Mouse (Mus musculus) mature B cell (primary cell): ENCODE results near the gene Mcat.
"Not testable (repeated sequence)": the region's sequence is repeated elsewhere in the genome, so short reads cannot be mapped to it uniquely, and the experiment has no call there.

Experiments
- in situ Hi-C: fragments of 300-500 bp; cut with MboI; formaldehyde crosslinking; loops from 2 replicates; pipeline ENCODE4 v1.14.3; 2019

Mcat gene

DNA sequence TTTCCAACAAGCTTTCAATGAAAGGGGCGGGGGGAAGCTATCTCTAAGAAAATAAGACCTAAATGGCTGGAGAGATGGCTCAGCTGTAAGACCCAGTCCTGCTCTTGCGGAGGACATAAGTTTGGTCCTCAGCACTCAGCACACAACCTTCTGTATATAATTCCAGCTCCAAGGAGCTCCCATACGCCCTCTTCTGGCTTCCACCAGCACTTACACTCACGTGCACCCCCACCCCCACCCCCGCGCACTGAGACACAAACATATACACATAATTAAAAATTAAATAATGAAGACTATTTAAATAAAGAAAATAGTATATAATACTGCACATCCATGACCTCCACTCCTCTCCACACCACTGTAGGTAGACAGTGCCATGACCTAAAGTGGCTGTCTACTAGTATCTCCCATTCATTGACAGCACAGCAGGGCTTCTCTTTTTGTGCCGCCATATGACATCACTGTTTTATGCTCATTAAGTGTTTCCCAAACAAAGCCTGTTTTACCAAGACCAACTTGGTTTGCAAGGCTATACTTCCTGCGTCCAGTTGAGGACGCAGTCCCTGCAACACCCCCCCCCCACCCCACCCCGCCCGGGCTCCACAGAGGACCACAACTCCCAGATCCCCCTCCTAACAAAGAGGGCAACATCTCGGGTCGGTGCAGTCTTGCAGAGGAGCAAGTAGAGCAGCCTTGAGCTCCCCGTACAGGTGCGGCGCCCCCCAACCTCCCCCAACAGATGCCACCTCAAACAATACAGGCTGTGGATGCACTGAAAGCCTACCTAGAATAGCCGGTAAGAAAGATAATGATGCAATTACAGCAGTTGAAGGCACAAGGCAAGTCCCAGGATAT lies 53.4 kb downstream of the Mcat start:
- in situ Hi-C loops = no loop called here

- in situ Hi-C loops = not testable (repeated sequence)
Measured at GRCm38 (mm10) chr15:83501483-83501882, 62.1 kb downstream of the Mcat start.

GRCm38 (mm10) chr15:83500352-83500751 lies 63.2 kb downstream of the Mcat start:
- in situ Hi-C loops = no loop called here

- in situ Hi-C loops = no loop called here
Measured at GRCm38 (mm10) chr15:83499211-83499755, 64.3 kb downstream of the Mcat start.

GRCm38 (mm10) chr15:83497299-83497698 lies 66.3 kb downstream of the Mcat start:
- in situ Hi-C loops = no loop called here
